Mouse (Mus musculus) hindbrain, embryonic 13.5 days (tissue): ENCODE measurements around the gene Proser3. TPM values are rescaled to one million over a fixed set of nuclear protein-coding genes. Genes with fewer than 3 reads are reported as not detected.
A peak's percentile ranks its signal among the peaks of the same experiment; 100 is the strongest.

ENCODE experiments used
- ATAC-seq: fragments of 200-750 bp; cut with Nextera tagmentation; 2 replicates; pipeline ENCODE4 v1.8.0; 2017; ENCODE audit warnings: moderate TSS enrichment; ENCODE audit not compliant: low FRiP score
- H3K27ac ChIP-seq: fragments of 300-500 bp; sonication (generic); 2 replicates; pipeline ENCODE4 v1.5.1; 2015; ENCODE audit warnings: inconsistent platforms, mild to moderate bottlenecking, moderate library complexity
- H3K27me3 ChIP-seq: fragments of 300-500 bp; sonication (generic); 2 replicates; pipeline ENCODE4 v1.6.1; 2015; ENCODE audit warnings: mild to moderate bottlenecking, inconsistent platforms
- H3K36me3 ChIP-seq: fragments of 300-500 bp; sonication (generic); 2 replicates; pipeline ENCODE4 v1.6.1; 2015; ENCODE audit warnings: mild to moderate bottlenecking, inconsistent platforms
- H3K4me1 ChIP-seq: fragments of 300-500 bp; sonication (generic); replicated peaks from 2 replicates; pipeline ENCODE4 v1.6.1; 2015; ENCODE audit warnings: inconsistent platforms
- H3K4me2 ChIP-seq: fragments of 300-500 bp; sonication (generic); 2 replicates; pipeline ENCODE4 v1.6.1; 2015; ENCODE audit warnings: inconsistent platforms, mild to moderate bottlenecking, moderate library complexity
- H3K4me3 ChIP-seq: fragments of 300-500 bp; sonication (generic); 2 replicates; pipeline ENCODE4 v1.5.1; 2015; ENCODE audit warnings: mild to moderate bottlenecking, inconsistent platforms
- H3K9ac ChIP-seq: fragments of 300-500 bp; sonication (generic); 2 replicates; pipeline ENCODE4 v1.6.1; 2015; ENCODE audit warnings: mild to moderate bottlenecking, inconsistent platforms
- H3K9me3 ChIP-seq: fragments of 300-500 bp; sonication (generic); 2 replicates; pipeline ENCODE4 v1.6.1; 2016; ENCODE audit warnings: inconsistent platforms
- WGBS: fragments of 180-500 bp; shearing (Covaris S2); methylation state at CpG from one replicate; pipeline ENCODE4 v1.1.7; 2015; 5-methylcytosine and 5-hydroxymethylcytosine counted together
- polyA plus RNA-seq: library from polyadenylated mRNA; unstranded; fragments of >200 nt; fragmentation: Nextera tagmentation; extraction: Ambion mirVana; gene quantifications from 2 replicates; pipeline ENCODE4 v1.2.1, GENCODE M21; 2015

Proser3 gene
- polyA plus RNA-seq, 1 experiment from 2014 or later = 8.4 TPM

DNA sequence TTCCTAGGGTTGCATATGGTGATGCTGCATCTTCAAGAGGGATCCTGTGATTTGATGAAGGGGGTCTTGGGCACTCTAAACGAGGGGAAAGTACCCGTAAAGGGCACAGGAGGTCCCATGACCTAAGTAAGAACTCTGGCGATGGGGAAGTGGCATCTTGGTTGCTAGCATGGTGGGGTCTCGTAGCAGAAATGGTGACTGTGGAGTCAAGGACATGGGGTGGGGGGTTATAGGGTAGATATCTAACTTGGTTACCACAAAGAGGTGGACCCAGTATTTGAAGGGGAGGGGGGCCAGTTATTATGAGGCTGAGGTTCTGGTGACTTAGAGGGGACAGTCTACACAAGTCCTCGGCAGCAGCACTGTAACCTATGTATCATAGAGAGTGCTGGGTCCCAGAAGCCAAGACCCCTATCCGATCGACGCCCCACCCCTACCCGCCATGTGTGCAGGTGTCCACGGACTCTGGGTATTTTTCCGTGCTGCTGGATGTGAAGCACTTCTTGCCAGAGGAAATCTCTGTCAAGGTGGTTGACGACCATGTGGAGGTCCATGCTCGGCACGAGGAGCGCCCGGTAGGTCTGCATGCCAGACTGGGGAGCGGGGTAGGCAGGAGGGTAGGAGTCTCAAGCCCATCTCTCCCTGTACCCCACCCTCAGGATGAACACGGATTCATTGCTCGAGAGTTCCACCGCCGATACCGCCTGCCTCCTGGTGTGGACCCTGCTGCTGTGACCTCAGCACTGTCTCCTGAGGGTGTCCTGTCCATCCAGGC is 1.9 kb upstream of the Proser3 start:
- Histone ChIP-seq H3K9me3 (no peaks in the 10 kb centered on the region), H3K4me2 (peak overlapping the region; percentile 88), H3K36me3 (peaks cover 42% of the 10 kb centered on the region), H3K27me3 (peaks cover 11% of the 10 kb centered on the region; the same call in 1 of the 2 replicates), H3K9ac (peak overlapping the region; percentile 72; the same call in 1 of the 2 replicates), H3K4me1 (peaks cover 35% of the 10 kb centered on the region), H3K4me3 (peak overlapping the region; percentile 59; the same call in 1 of the 2 replicates), H3K27ac (no peak overlapping the region)
- 87% methylated on average over 22 of the region's 22 CpGs for WGBS
- no peak for ATAC-seq

- H3K27me3 ChIP-seq = peaks cover 11% of the 10 kb centered on the region; the same call in 1 of the 2 replicates
- ATAC-seq = no peak
- H3K9me3 ChIP-seq = no peaks in the 10 kb centered on the region
- H3K27ac ChIP-seq = peak overlapping the region; percentile 78
- peaks cover 26% of the 10 kb centered on the region for H3K4me1 ChIP-seq
- H3K9ac ChIP-seq = peak overlapping the region; percentile 72
- H3K36me3 ChIP-seq = peaks cover 46% of the 10 kb centered on the region
- peak overlapping the region; percentile 59 for H3K4me3 ChIP-seq
- 8% methylated on average over 23 of the region's 23 CpGs for WGBS
- H3K4me2 ChIP-seq = peak overlapping the region; percentile 88
Observed at GRCm38 (mm10) chr7:30553021-30553589, 1.0 kb upstream of the Proser3 start.

- peak; percentile 75 for ATAC-seq
Observed at GRCm38 (mm10) chr7:30551445-30552101, 526 bp downstream of the Proser3 start.

GRCm38 (mm10) chr7:30550603-30551002 is 1.5 kb downstream of the Proser3 start:
- H3K4me2 ChIP-seq = no peak overlapping the region
- H3K27ac ChIP-seq = no peak overlapping the region
- peaks cover 32% of the 10 kb centered on the region for H3K36me3 ChIP-seq
- WGBS = 100% methylated on average over 1 of the region's 1 CpGs
- ATAC-seq = no peak
- H3K4me3 ChIP-seq = no peak overlapping the region
- no peak overlapping the region for H3K9ac ChIP-seq
- peaks cover 18% of the 10 kb centered on the region for H3K4me1 ChIP-seq
- H3K27me3 ChIP-seq = peaks cover 11% of the 10 kb centered on the region; the same call in 1 of the 2 replicates
- H3K9me3 ChIP-seq = no peaks in the 10 kb centered on the region

More at GRCm38 (mm10) chr7:30551445-30552101, 526 bp downstream of the Proser3 start:
- Histone ChIP-seq H3K27me3 (peaks cover 11% of the 10 kb centered on the region; the same call in 1 of the 2 replicates), H3K4me2 (peak overlapping the region; percentile 88), H3K4me1 (peaks cover 18% of the 10 kb centered on the region), H3K27ac (peak overlapping the region; percentile 93), H3K4me3 (peak overlapping the region; percentile 59), H3K9me3 (no peaks in the 10 kb centered on the region), H3K9ac (peak overlapping the region; percentile 72), H3K36me3 (peaks cover 34% of the 10 kb centered on the region)
- 3% methylated on average over 10 of the region's 10 CpGs for WGBS

DNA sequence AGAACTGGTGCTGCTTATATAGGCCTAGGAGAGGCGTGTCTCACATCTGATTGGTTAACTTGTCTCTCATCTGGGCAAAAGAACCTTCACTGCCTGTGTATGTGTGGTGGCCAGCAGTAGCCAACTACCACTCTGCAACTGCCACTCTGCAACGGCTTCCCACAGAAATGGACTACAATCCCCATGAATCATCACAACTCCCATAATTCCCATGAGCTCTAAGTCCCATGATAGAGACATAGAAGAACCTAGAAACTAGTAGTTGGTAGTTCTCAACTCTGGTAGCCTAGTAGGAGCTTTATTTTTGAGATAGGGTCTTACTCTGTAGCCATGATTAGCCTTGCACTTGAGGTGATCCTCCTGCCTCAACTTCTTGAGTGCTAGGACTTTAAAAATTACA is 2.2 kb downstream of the Proser3 start:
- Histone ChIP-seq H3K4me1 (peaks cover 18% of the 10 kb centered on the region), H3K27ac (no peak overlapping the region), H3K9me3 (no peaks in the 10 kb centered on the region), H3K4me2 (no peak overlapping the region), H3K4me3 (no peak overlapping the region), H3K27me3 (peaks cover 11% of the 10 kb centered on the region; the same call in 1 of the 2 replicates), H3K36me3 (peaks cover 25% of the 10 kb centered on the region), H3K9ac (no peak overlapping the region)
- 82% methylated on average over 2 of the region's 2 CpGs for whole genome bisulfite sequencing
- no peak for ATAC-seq

- WGBS = 91% methylated on average over 2 of the region's 2 CpGs
Observed at GRCm38 (mm10) chr7:30544327-30544726, 7.8 kb downstream of the Proser3 start.

DNA sequence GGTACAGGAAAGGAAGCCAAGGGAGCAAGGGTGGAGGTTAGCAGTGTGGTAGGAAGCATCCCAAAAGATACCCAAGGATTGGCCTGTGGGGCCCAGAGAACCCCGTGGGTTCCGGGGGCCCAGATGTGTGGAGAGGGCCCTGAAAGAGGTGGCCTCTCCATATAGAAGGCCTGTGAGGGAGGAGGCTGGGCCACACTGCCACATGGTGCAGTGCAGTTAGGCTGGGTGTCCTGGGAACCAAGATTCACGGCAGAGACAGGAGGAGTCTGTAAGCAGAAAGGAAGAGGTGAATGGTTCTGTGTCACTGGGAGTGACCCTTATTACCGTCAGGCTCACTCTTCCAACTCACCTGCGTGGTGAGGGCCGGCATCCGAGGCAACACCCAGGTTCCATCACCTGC is 11.5 kb downstream of the Proser3 start:
- Histone ChIP-seq H3K9me3 (no peaks in the 10 kb centered on the region), H3K4me1 (peaks cover 5% of the 10 kb centered on the region), H3K36me3 (peaks cover 27% of the 10 kb centered on the region), H3K9ac (no peak overlapping the region), H3K27me3 (no peaks in the 10 kb centered on the region), H3K4me3 (no peak overlapping the region), H3K4me2 (no peak overlapping the region), H3K27ac (no peak overlapping the region)
- ATAC-seq = no peak
- 88% methylated on average over 7 of the region's 7 CpGs for WGBS

More at GRCm38 (mm10) chr7:30544327-30544726, 7.8 kb downstream of the Proser3 start:
- Histone ChIP-seq H3K9ac (no peak overlapping the region), H3K4me3 (no peak overlapping the region), H3K27me3 (no peaks in the 10 kb centered on the region), H3K4me1 (no peaks in the 10 kb centered on the region), H3K9me3 (no peaks in the 10 kb centered on the region), H3K36me3 (peaks cover 41% of the 10 kb centered on the region), H3K4me2 (no peak overlapping the region), H3K27ac (no peak overlapping the region)
- no peak for ATAC-seq

- ATAC-seq = peak; percentile 90
Observed at GRCm38 (mm10) chr7:30534633-30535577, 17.2 kb downstream of the Proser3 start, which contains the start of gene Arhgap33. Gene Arhgap33, minus strand, starts transcription at chr7:30535060.

DNA sequence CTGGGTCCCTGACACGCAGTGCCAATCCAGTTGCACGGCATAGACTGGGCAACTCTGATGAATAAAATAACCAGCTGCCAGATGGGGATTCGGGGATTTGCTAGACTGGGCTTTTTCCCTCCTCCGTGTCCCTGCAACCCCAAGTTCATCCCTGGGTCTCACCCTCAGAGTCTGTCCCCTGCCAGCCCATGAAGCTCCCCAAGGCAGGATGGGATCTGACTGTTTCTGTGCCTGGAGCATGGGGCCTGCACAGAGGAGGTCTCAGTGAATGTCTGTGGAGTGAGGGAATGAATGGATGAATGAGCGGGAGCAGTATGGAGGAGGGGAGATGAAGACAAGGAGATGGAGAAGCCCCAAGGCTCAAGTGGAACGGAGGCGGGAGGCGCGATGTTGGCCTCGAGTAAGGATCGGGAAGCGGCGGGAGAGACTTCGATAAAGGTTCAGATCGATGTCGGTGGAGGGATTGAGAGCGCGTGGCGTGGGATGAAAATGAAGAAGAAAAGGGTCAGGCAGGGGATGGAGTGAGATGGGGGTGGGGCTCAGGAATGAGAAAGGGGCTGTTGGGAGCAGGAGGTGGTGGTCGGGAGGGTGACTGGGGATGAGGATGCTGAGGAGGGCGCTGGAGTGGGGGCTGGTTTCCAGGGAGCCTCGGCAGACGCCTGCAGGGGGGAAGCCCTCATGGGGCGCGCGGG is 18.0 kb downstream of the Proser3 start:
- ATAC-seq = peak; percentile 47
- peak overlapping the region; percentile 75 for H3K4me3 ChIP-seq
- H3K9ac ChIP-seq = peak overlapping the region; percentile 93
- WGBS = 3% methylated on average over 26 of the region's 26 CpGs
- H3K4me2 ChIP-seq = peak overlapping the region; percentile 91
- H3K4me1 ChIP-seq = peaks cover 43% of the 10 kb centered on the region
- no peaks in the 10 kb centered on the region for H3K27me3 ChIP-seq
- no peaks in the 10 kb centered on the region for H3K9me3 ChIP-seq
- H3K36me3 ChIP-seq = peaks cover 40% of the 10 kb centered on the region
- H3K27ac ChIP-seq = peak overlapping the region; percentile 95

More at GRCm38 (mm10) chr7:30534633-30535577, 17.2 kb downstream of the Proser3 start, which contains the start of gene Arhgap33:
- H3K4me2 ChIP-seq = peak within 1 kb of the TSS; percentile 91
- H3K36me3 ChIP-seq = peaks cover 39% of the 10 kb centered on the region
- H3K4me1 ChIP-seq = peaks cover 43% of the 10 kb centered on the region
- peak within 1 kb of the TSS; percentile 93 for H3K9ac ChIP-seq
- H3K27ac ChIP-seq = peak within 1 kb of the TSS; percentile 95
- WGBS = under 1% methylated on average over 75 of the region's 84 CpGs
- H3K4me3 ChIP-seq = peak within 1 kb of the TSS; percentile 75
- no peaks in the 10 kb centered on the region for H3K9me3 ChIP-seq
- no peaks in the 10 kb centered on the region for H3K27me3 ChIP-seq

DNA sequence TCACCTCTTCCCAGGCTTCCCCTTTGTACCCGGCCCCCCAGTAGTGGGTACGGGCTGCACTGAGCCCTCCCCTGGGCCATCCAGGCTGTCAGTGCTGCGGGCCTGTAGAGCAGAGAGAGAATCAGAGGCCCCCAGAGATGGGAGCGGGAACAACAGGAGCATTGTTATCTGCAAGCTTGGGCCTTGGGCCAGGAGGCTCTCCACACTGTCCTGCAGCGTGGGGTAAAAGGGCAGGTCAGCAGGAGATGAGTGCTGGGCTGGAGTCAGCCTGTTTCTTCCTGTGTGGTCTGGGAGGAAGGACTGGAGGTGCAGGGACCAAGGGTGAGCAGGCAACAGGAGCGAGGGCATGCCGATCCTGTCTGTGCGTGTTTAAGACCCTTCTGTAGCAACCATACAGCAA is 19.2 kb downstream of the Proser3 start:
- H3K27me3 ChIP-seq = no peaks in the 10 kb centered on the region
- H3K4me1 ChIP-seq = peaks cover 47% of the 10 kb centered on the region
- H3K4me2 ChIP-seq = peak overlapping the region; percentile 91
- no peaks in the 10 kb centered on the region for H3K9me3 ChIP-seq
- peak overlapping the region; percentile 95; the same call in 1 of the 2 replicates for H3K27ac ChIP-seq
- WGBS = 4% methylated on average over 8 of the region's 8 CpGs
- peak overlapping the region; percentile 75 for H3K4me3 ChIP-seq
- ATAC-seq = no peak
- H3K9ac ChIP-seq = peak overlapping the region; percentile 93
- H3K36me3 ChIP-seq = peaks cover 52% of the 10 kb centered on the region
